Mouse (Mus musculus) CD4-positive, CD25-positive, alpha-beta regulatory T cell, adult 2 months (primary cell): Measurements from ENCODE around the gene Ptpre.

Experiments
- DNase-seq: peaks from one replicate; pipeline ENCODE4 v3.0.0-alpha.2; 2012; ENCODE audit warnings: low read depth, low spot score

Gene Ptpre

GRCm38 (mm10) chr7:135578715-135579325 lies 41.5 kb downstream of the Ptpre start:
- DNase-seq = no peak

GRCm38 (mm10) chr7:135580306-135581091 lies 43.2 kb downstream of the Ptpre start:
- DNase-seq = peak; percentile 42

- no peak for DNase-seq
Observed at GRCm38 (mm10) chr7:135581128-135581527, 43.8 kb downstream of the Ptpre start.

GRCm38 (mm10) chr7:135585125-135585687 lies 47.9 kb downstream of the Ptpre start:
- DNase-seq = no peak

GRCm38 (mm10) chr7:135586402-135586801 lies 49.1 kb downstream of the Ptpre start:
- DNase-seq = no peak

GRCm38 (mm10) chr7:135587821-135588575 lies 50.7 kb downstream of the Ptpre start:
- no peak for DNase-seq

- DNase-seq = peak; percentile 6
Observed at GRCm38 (mm10) chr7:135588620-135589309, 51.5 kb downstream of the Ptpre start.

GRCm38 (mm10) chr7:135591461-135591860 lies 54.2 kb downstream of the Ptpre start:
- no peak for DNase-seq

GRCm38 (mm10) chr7:135593286-135593685 lies 56.0 kb downstream of the Ptpre start:
- peak; percentile 20 for DNase-seq

GRCm38 (mm10) chr7:135593825-135594224 lies 56.5 kb downstream of the Ptpre start:
- no peak for DNase-seq

GRCm38 (mm10) chr7:135594676-135595075 lies 57.4 kb downstream of the Ptpre start:
- no peak for DNase-seq

- DNase-seq = no peak
Observed at GRCm38 (mm10) chr7:135595640-135596174, 58.4 kb downstream of the Ptpre start.

- DNase-seq = no peak
Observed at GRCm38 (mm10) chr7:135597006-135597405, 59.7 kb downstream of the Ptpre start.

GRCm38 (mm10) chr7:135597604-135598289 lies 60.5 kb downstream of the Ptpre start:
- DNase-seq = no peak

- no peak for DNase-seq
Observed at GRCm38 (mm10) chr7:135598303-135598855, 61.1 kb downstream of the Ptpre start.

- no peak for DNase-seq
Observed at GRCm38 (mm10) chr7:135600076-135600475, 62.8 kb downstream of the Ptpre start.

- no peak for DNase-seq
Observed at GRCm38 (mm10) chr7:135601607-135602006, 64.3 kb downstream of the Ptpre start.

- no peak for DNase-seq
Observed at GRCm38 (mm10) chr7:135602265-135602664, 65.0 kb downstream of the Ptpre start.

GRCm38 (mm10) chr7:135602881-135603523 lies 65.7 kb downstream of the Ptpre start:
- no peak for DNase-seq
